Mouse (Mus musculus) cerebellum, adult (tissue): Measurements from ENCODE around the gene Sec11a.

Source experiments
- ATAC-seq: cut with Nextera tagmentation; 2 replicates; pipeline ENCODE4 v1.9.2; 2017; ENCODE audit warnings: mild to moderate bottlenecking, moderate library complexity, mixed read lengths; ENCODE audit not compliant: insufficient number of reproducible peaks, low FRiP score, low TSS enrichment

Sec11a gene

DNA sequence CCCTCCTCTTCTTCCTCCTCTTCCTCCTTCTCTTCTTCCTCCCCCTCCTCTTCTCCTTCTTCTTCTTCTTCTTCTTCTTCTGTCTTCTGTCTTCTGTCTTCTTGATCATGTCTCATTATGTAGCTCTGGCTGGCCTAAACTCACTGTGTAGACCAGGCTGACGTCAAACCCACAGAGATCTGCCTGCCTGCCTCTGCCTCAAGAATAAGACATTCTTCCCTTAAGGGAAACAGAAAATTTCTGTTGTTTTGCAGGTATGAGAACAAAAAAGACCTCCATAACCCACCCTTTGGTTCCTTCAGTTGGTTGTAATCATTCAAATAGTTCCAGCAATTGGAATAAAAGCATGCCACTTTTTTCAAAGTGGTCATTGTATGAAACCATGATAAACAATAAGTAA is 83.4 kb downstream of the Sec11a start:
- no peak for ATAC-seq

DNA sequence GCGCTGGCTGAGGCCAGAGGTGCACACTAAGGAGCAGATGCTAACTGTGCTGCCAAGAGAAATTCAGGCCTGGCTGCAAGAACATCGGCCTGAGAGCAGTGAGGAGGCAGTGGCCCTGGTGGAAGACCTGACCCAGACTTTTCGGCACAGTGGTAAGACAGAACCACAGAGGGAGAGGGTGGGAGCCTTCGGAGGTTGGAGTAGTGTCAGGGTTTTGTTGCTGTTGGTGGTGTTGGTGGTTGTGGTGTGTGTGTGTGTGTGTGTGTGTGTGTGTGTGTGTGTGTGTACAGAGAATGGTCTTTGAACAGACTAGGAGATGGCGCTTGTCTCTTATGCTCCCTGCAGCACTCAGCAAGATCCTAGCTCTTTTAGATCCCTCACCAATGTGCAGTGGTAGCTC is 84.1 kb downstream of the Sec11a start:
- ATAC-seq, result no peak

DNA sequence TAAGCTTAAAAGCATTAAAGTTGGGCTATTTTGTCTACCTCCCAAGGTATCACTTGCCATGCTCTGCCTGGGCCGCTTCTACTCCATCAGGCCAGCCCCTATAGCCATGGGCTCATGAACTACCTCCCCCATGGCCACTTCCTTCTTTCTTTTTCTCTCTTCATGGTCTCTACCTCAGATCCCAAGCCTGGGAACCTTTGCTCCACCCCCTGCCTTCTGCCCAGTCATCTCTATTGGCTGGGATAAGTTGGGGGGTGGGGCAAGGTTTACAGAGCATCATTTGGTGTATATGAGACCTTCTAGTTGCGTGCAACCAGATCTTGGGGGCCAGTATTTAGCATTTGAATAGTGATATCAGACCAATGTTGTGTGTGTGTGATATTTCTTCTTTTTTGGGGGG is 85.1 kb downstream of the Sec11a start:
- ATAC-seq, result no peak

DNA sequence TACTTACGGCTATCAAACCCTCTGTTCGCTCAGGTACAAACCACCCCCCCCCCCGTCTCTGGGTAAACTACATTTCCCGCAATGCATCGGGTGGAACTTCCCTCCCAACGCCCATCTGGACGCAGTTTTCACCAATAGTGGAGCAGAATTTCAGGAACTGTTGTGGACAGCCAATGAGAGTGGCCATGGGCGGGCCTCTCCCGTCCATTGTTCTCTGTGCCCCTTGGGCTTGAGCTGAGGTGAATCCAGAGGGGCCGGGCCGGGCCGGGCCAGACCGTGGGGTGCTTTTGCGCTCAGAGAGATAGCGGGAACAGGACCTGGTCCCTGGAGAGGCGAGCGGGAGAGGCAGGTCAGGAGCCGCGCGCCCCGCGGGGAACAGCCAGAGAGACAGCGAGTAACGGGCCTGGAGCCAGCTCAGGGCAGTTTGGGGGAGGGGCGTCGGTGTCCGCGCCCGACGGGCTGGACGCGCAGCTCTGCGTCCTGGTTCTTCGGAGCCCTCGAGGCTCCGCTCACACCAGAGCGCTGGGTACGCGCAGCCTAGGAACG is 86.8 kb downstream of the Sec11a start, which contains the start of gene Zscan2:
Zscan2 (plus strand) TSS at position 192 of the 546 bp plus-strand sequence.
- ATAC-seq, result peak; percentile 99

DNA sequence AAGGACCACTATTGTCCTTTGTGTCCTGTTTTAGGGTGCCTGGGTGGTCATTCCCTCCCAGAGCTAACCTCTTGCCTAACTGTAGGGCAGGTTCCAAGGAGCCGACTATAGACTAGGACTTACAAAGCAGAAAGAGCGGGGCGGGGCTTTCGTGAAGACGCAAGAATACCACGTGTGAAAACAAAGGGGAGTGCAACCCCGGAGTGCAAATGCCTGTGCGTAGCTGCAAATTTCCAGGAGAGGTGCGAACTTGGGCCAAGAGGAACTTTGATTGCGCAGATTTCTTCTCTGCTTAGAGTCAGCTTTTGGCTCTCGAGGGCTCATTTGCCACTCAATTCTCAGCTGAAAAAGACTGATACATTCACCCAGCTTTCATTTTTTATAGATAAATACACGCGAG is 87.4 kb downstream of the Sec11a start:
- no peak for ATAC-seq

DNA sequence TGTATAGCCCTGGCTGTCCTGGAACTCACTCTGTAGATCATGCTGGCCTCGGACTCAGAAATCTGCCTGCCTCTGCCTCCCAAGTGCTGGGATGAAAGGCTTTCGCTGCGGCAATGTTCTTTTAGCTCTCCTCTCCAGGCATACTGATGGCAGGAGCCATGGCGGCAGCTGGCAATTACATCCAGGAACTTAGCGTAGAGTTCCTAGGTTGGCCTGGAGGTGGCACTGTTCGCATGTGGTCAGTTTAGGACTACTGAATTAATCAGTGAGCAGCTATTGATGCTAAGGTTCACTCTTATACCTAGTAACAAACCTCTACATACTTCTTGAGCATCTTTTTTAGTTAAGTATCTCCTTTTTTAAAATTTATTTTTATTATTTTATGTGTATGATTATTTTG is 90.4 kb downstream of the Sec11a start:
- ATAC-seq, result peak; percentile 50; the same call in 1 of the 2 replicates

DNA sequence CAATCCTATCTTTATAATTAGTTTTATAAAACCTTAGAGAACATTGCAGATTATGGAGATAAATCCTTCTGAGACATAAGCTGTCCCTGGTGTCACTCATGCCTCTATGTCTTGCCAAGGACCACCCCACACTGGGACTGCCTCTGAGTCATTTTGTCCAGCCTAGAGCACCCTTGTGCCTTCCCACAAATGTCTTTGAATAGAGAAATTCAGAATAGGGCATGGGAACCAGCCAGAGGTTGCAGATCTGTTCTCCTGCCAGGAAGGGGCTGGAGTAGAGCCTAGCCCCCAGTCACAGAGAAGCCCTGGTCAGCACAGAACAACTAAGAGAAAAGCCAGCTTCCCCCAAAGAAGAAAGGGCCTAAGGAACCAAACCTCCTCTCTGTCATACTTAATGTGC is 92.3 kb downstream of the Sec11a start:
- ATAC-seq, result no peak
